8 mouse cellular contexts compared by ENCODE assay signal in the genomic region with DNA sequence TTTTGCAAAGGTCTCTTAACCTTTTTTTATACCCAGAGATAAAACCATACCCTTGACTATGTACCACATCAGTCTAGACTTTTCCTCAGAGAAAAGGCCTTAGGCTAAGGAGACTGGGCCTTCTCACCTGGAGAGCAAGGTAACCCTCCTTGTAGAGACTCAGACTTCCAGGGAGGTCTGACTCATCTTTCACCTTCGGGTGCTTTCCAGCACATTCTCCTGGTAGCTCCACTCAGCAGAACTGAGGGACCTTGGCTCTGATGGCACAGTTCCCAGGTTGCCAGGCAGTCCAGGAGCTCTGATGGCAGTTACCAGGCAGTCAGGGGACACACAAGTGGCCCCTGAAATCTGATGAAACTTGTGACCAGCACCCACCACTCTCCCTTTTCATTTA. TPM values are rescaled to one million over a fixed set of nuclear protein-coding genes. Genes with fewer than 3 reads are reported as not detected.
DNase-seq lines count a peak whose midpoint lies in the region; ATAC-seq and TF ChIP-seq lines count a peak whose summit lies in the region.

No protein-coding gene starts in this region.

- H3K36me3 ChIP-seq in hindbrain, embryonic 13.5 days = no peaks in the 10 kb centered on the region
- H3K36me3 ChIP-seq in lung, postnatal 0 days (ENCODE audit: insufficient read depth, low read length) = no peaks in the 10 kb centered on the region

- H3K9ac ChIP-seq in hindbrain, embryonic 13.5 days = peak overlapping the region; percentile 98
- H3K9ac ChIP-seq in lung, postnatal 0 days (replicated peaks; ENCODE audit: low read depth) = 0 out of 2 replicates have a peak overlapping the region, but pooled peaks have one; percentile 99

- H3K4me2 ChIP-seq in hindbrain, embryonic 13.5 days = peak overlapping the region; percentile 95
- peak overlapping the region; percentile 82 for H3K4me2 ChIP-seq in lung, postnatal 0 days (replicated peaks; ENCODE audit: low read depth, low read length)

- 67% methylated on average over 1 of the region's 1 CpGs for WGBS in hindbrain, embryonic 13.5 days
- WGBS in lung, postnatal 0 days = 41% methylated on average over 1 of the region's 1 CpGs

- peak overlapping the region; percentile 95 for H3K4me3 ChIP-seq in hindbrain, embryonic 13.5 days
- H3K4me3 ChIP-seq in lung, postnatal 0 days (ENCODE audit: low read depth, low read length) = peak overlapping the region; percentile 91

- H3K27me3 ChIP-seq in hindbrain, embryonic 13.5 days = no peaks in the 10 kb centered on the region
- no peaks in the 10 kb centered on the region for H3K27me3 ChIP-seq in lung, postnatal 0 days (replicated peaks; ENCODE audit: insufficient read depth, low read length)

- no peak for ATAC-seq in hindbrain, embryonic 13.5 days (ENCODE audit: low FRiP score)
- ATAC-seq in lung, postnatal 0 days = no peak

- 0 out of 2 replicates have a peak overlapping the region, but pooled peaks have one; percentile 55 for H3K27ac ChIP-seq in hindbrain, embryonic 13.5 days
- H3K27ac ChIP-seq in lung, postnatal 0 days (ENCODE audit: low read length) = peak overlapping the region; percentile 96

- TF ChIP-seq CTCF in lung, postnatal 0 days (IDR thresholded peaks at IDR 0.05) = no peak

- peak; percentile 58 for DNase-seq in ovary, postnatal 36 days (ENCODE audit: low spot score)
- no peak for DNase-seq in ovary, postnatal 10 days (ENCODE audit: low spot score)
- peak; percentile 46 to 66 for DNase-seq in cerebellum, postnatal 25 days
- DNase-seq in lung, postnatal 0 days (ENCODE audit: low spot score) = peak; percentile 72
- DNase-seq in embryo, embryonic 9.5 days (ENCODE audit: extremely low spot score) = no peak
- DNase-seq in right cerebral cortex, postnatal 4 days = no peak
- DNase-seq in frontal cortex, postnatal 10 days (ENCODE audit: low spot score in 2 of 2) = no peak

- peaks cover 43% of the 10 kb centered on the region for H3K4me1 ChIP-seq in hindbrain, embryonic 13.5 days (replicated peaks)
- peaks cover 12% of the 10 kb centered on the region; the same call in 1 of the 2 replicates for H3K4me1 ChIP-seq in lung, postnatal 0 days (ENCODE audit: insufficient read depth, low read depth, low read length)

- TF ChIP-seq EP300 in lung, postnatal 0 days (IDR thresholded peaks at IDR 0.05) = peak; percentile 45; the same call in 1 of the 2 replicates

- H3K9me3 ChIP-seq in hindbrain, embryonic 13.5 days = no peaks in the 10 kb centered on the region
- H3K9me3 ChIP-seq in lung, postnatal 0 days (ENCODE audit: low read length) = no peaks in the 10 kb centered on the region

RNA-seq across cellular contexts. Expression of a gene that starts 2.4 kb away (rescaled TPM):
- polyA plus RNA-seq in hindbrain, embryonic 13.5 days (2015; fragmentation: Nextera tagmentation; extraction: Ambion mirVana) = 64.8 and 69.6 TPM in 2 replicates
- 21.2 and 28.1 TPM in 2 replicates for polyA plus RNA-seq in lung, postnatal 0 days (2015; fragmentation: Nextera tagmentation; extraction: Ambion mirVana)

RNA-seq across cellular contexts. Expression of a gene that starts 53.4 kb away (rescaled TPM):
- 47.1 and 47.5 TPM in 2 replicates for polyA plus RNA-seq in hindbrain, embryonic 13.5 days (2015; fragmentation: Nextera tagmentation; extraction: Ambion mirVana)
- polyA plus RNA-seq in lung, postnatal 0 days (2015; fragmentation: Nextera tagmentation; extraction: Ambion mirVana) = 47.2 and 50.0 TPM in 2 replicates

RNA-seq across cellular contexts. Expression of a gene that starts 53.7 kb away (rescaled TPM):
- polyA plus RNA-seq in hindbrain, embryonic 13.5 days (2015; fragmentation: Nextera tagmentation; extraction: Ambion mirVana) = 127 and 134 TPM in 2 replicates
- 105 and 117 TPM in 2 replicates for polyA plus RNA-seq in lung, postnatal 0 days (2015; fragmentation: Nextera tagmentation; extraction: Ambion mirVana)

Comparison
In these comparisons a context has a peak if more than half of its experiments do, and no peak if none do; other contexts are left out.
1. DNase-seq: peak in ovary, postnatal 36 days (single experiment), cerebellum, postnatal 25 days (2 of 2) and lung, postnatal 0 days (single experiment); none in ovary, postnatal 10 days (single experiment), embryo, embryonic 9.5 days (single experiment), right cerebral cortex, postnatal 4 days (single experiment) and frontal cortex, postnatal 10 days (0 of 2).